Mouse (Mus musculus): ENCODE results near the gene Stat5a. TPM values are rescaled to one million over a fixed set of nuclear protein-coding genes. Genes with fewer than 3 reads are reported as not detected.

Stat5a gene
- polyA plus RNA-seq, 1 experiment from 2014 or later: 1.8 TPM

DNA sequence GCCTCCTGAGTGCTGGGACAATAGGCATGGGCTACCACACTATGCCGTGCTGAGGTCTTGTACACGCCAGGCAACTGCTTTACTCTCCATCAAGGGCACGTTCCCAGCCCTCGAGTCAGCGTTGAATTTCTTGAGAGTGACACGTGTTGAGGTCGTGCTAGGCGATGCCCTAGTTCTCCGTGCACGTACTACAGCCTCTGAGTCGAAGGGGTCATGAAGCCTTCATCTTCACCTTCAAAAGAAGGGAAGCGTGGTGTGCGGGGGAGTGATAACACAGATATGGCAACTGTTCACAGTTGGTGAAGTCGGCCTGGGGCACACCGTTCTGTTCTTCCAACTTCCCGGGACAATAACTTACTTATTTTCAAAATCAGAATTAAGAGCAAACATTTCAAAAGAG, 39.5 kb upstream of the Stat5a start:
- Histone ChIP-seq H3K9ac (ENCODE audit: low read depth, low read length) (no peak overlapping the region), H3K9me3 (ENCODE audit: control insufficient read depth, low read length) (no peaks in the 10 kb centered on the region), H3K27me3 (ENCODE audit: control insufficient read depth, insufficient read depth, low read length) (no peaks in the 10 kb centered on the region), H3K27ac (ENCODE audit: low read depth, low read length) (no peak overlapping the region), H3K36me3 (ENCODE audit: control insufficient read depth, insufficient read depth, low read length) (no peaks in the 10 kb centered on the region), H3K4me1 (replicated peaks; ENCODE audit: control insufficient read depth, insufficient read depth, low read length) (no peaks in the 10 kb centered on the region), H3K4me2 (replicated peaks; ENCODE audit: low read depth, low read length) (no peak overlapping the region), H3K4me3 (ENCODE audit: low read depth, low read length) (no peak overlapping the region)
- 94% methylated on average over 16 of the region's 16 CpGs for WGBS
- ATAC-seq (ENCODE audit: low FRiP score) (no peak), DNase-seq (ENCODE audit: low spot score) (no peak)

DNA sequence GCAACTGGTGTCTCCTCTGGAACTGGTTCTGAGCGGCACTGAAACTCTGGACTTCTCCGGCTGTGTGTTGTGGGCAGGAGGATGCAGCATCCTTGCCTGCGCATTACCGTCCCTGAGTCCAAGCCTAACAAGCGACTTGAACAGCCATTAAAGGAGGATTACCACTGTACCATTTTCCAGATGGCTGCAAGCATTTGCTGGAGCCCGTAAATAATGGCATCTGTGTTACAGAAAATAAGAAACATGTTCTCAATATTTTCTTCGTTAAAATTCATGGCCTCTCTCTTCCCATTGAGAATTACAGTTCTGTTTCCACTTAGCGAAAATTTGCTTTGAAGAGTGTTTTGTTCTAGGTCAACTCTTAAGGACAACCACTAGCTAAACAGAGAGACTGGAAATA, 39.1 kb upstream of the Stat5a start:
- H3K9me3 ChIP-seq (ENCODE audit: control insufficient read depth, low read length): no peaks in the 10 kb centered on the region
- no peak overlapping the region for H3K9ac ChIP-seq (ENCODE audit: low read depth, low read length)
- ATAC-seq (ENCODE audit: low FRiP score): no peak
- no peaks in the 10 kb centered on the region for H3K36me3 ChIP-seq (ENCODE audit: control insufficient read depth, insufficient read depth, low read length)
- H3K4me3 ChIP-seq (ENCODE audit: low read depth, low read length): no peak overlapping the region
- H3K4me1 ChIP-seq (replicated peaks; ENCODE audit: control insufficient read depth, insufficient read depth, low read length): no peaks in the 10 kb centered on the region
- no peak overlapping the region for H3K27ac ChIP-seq (ENCODE audit: low read depth, low read length)
- no peaks in the 10 kb centered on the region for H3K27me3 ChIP-seq (ENCODE audit: control insufficient read depth, insufficient read depth, low read length)
- 91% methylated on average over 8 of the region's 8 CpGs for WGBS
- DNase-seq (ENCODE audit: low spot score): no peak
- H3K4me2 ChIP-seq (replicated peaks; ENCODE audit: low read depth, low read length): no peak overlapping the region

GRCm38 (mm10) chr11:100821605-100822220, 37.4 kb upstream of the Stat5a start:
- DNase-seq (ENCODE audit: low spot score) (no peak), ATAC-seq (ENCODE audit: low FRiP score) (no peak)
- Histone ChIP-seq H3K27me3 (ENCODE audit: control insufficient read depth, insufficient read depth, low read length) (no peaks in the 10 kb centered on the region), H3K4me2 (replicated peaks; ENCODE audit: low read depth, low read length) (no peak overlapping the region), H3K9me3 (ENCODE audit: control insufficient read depth, low read length) (no peaks in the 10 kb centered on the region), H3K4me3 (ENCODE audit: low read depth, low read length) (no peak overlapping the region), H3K9ac (ENCODE audit: low read depth, low read length) (no peak overlapping the region), H3K4me1 (replicated peaks; ENCODE audit: control insufficient read depth, insufficient read depth, low read length) (no peaks in the 10 kb centered on the region), H3K36me3 (ENCODE audit: control insufficient read depth, insufficient read depth, low read length) (no peaks in the 10 kb centered on the region), H3K27ac (ENCODE audit: low read depth, low read length) (no peak overlapping the region)
- WGBS: 91% methylated on average over 13 of the region's 13 CpGs

GRCm38 (mm10) chr11:100822365-100822764, 36.8 kb upstream of the Stat5a start:
- Histone ChIP-seq H3K9ac (ENCODE audit: low read depth, low read length) (no peak overlapping the region), H3K27ac (ENCODE audit: low read depth, low read length) (no peak overlapping the region), H3K36me3 (ENCODE audit: control insufficient read depth, insufficient read depth, low read length) (no peaks in the 10 kb centered on the region), H3K9me3 (ENCODE audit: control insufficient read depth, low read length) (no peaks in the 10 kb centered on the region), H3K4me2 (replicated peaks; ENCODE audit: low read depth, low read length) (no peak overlapping the region), H3K4me3 (ENCODE audit: low read depth, low read length) (no peak overlapping the region), H3K27me3 (ENCODE audit: control insufficient read depth, insufficient read depth, low read length) (no peaks in the 10 kb centered on the region), H3K4me1 (replicated peaks; ENCODE audit: control insufficient read depth, insufficient read depth, low read length) (no peaks in the 10 kb centered on the region)
- ATAC-seq (ENCODE audit: low FRiP score): no peak
- no peak for DNase-seq (ENCODE audit: low spot score)
- 83% methylated on average over 12 of the region's 12 CpGs for WGBS

DNA sequence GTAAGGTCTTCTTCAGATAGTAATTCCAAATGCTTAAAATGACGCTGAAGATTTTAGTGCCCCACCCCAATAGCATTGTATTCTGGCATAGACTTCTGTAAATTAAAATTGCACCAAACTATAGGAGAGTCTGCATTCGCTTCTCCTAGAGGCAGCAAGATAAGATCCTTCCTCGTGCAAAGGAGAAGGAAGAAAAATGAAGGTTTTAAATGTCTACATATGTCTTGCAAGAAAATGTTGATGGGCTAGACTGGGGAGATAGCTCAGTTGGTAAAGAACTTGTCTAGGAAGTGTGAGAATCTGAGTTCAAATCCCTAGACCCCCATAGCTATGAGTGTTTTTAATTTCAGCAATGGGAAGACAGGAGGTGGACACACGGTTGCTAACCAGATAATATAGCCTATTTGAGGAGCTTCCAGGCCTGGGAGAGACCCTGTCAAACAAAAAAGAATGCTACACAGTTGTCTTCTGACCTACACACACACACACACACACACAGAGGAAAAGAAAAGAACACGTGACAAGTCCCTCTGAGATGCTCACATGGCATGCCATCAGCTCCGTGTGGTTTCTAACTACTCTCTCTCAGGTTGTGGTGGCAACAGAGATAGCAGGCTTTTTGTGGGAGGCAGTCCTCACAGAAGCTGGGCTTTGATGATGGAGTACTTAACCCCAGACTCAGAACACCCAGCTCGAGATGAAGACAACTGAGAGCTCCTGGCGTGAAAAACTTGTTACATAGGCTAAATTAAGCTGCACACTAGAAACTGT, 35.4 kb upstream of the Stat5a start:
- Histone ChIP-seq H3K27me3 (ENCODE audit: control insufficient read depth, insufficient read depth, low read length) (no peaks in the 10 kb centered on the region), H3K9ac (ENCODE audit: low read depth, low read length) (no peak overlapping the region), H3K27ac (ENCODE audit: low read depth, low read length) (no peak overlapping the region), H3K36me3 (ENCODE audit: control insufficient read depth, insufficient read depth, low read length) (no peaks in the 10 kb centered on the region), H3K4me2 (replicated peaks; ENCODE audit: low read depth, low read length) (no peak overlapping the region), H3K4me1 (replicated peaks; ENCODE audit: control insufficient read depth, insufficient read depth, low read length) (no peaks in the 10 kb centered on the region), H3K4me3 (ENCODE audit: low read depth, low read length) (no peak overlapping the region), H3K9me3 (ENCODE audit: control insufficient read depth, low read length) (no peaks in the 10 kb centered on the region)
- no peak for DNase-seq (ENCODE audit: low spot score)
- WGBS: 79% methylated on average over 8 of the region's 8 CpGs
- no peak for ATAC-seq (ENCODE audit: low FRiP score)

GRCm38 (mm10) chr11:100824496-100824895, 34.7 kb upstream of the Stat5a start:
- Histone ChIP-seq H3K4me3 (ENCODE audit: low read depth, low read length) (no peak overlapping the region), H3K9ac (ENCODE audit: low read depth, low read length) (no peak overlapping the region), H3K36me3 (ENCODE audit: control insufficient read depth, insufficient read depth, low read length) (no peaks in the 10 kb centered on the region), H3K4me2 (replicated peaks; ENCODE audit: low read depth, low read length) (no peak overlapping the region), H3K9me3 (ENCODE audit: control insufficient read depth, low read length) (no peaks in the 10 kb centered on the region), H3K4me1 (replicated peaks; ENCODE audit: control insufficient read depth, insufficient read depth, low read length) (no peaks in the 10 kb centered on the region), H3K27me3 (ENCODE audit: control insufficient read depth, insufficient read depth, low read length) (no peaks in the 10 kb centered on the region), H3K27ac (ENCODE audit: low read depth, low read length) (no peak overlapping the region)
- no peak for DNase-seq (ENCODE audit: low spot score)
- WGBS: 87% methylated on average over 7 of the region's 7 CpGs
- ATAC-seq (ENCODE audit: low FRiP score): no peak

DNA sequence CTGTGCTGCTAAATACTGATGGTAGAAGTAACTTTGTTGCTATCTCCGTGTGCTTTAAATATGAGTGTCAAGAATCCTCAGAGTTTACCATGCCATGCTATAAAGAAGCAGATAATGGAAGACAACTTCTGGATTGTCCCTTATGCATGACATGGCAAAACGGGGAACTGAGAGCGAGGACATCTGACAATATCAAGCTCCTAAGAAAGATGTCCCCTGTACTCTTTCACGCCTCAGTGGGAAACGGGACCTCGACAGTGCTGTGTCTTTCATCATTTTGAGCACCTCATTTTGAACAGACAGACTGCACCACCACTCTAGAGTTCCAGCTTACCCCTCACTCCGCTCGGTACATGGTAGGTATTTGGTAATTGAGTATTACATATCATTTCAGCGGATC, 33.7 kb upstream of the Stat5a start:
- Histone ChIP-seq H3K36me3 (ENCODE audit: control insufficient read depth, insufficient read depth, low read length) (no peaks in the 10 kb centered on the region), H3K9me3 (ENCODE audit: control insufficient read depth, low read length) (no peaks in the 10 kb centered on the region), H3K27me3 (ENCODE audit: control insufficient read depth, insufficient read depth, low read length) (no peaks in the 10 kb centered on the region), H3K4me3 (ENCODE audit: low read depth, low read length) (no peak overlapping the region), H3K27ac (ENCODE audit: low read depth, low read length) (no peak overlapping the region), H3K9ac (ENCODE audit: low read depth, low read length) (no peak overlapping the region), H3K4me2 (replicated peaks; ENCODE audit: low read depth, low read length) (no peak overlapping the region), H3K4me1 (replicated peaks; ENCODE audit: control insufficient read depth, insufficient read depth, low read length) (no peaks in the 10 kb centered on the region)
- ATAC-seq (ENCODE audit: low FRiP score): no peak
- WGBS: 86% methylated on average over 9 of the region's 9 CpGs
- DNase-seq (ENCODE audit: low spot score): no peak

DNA sequence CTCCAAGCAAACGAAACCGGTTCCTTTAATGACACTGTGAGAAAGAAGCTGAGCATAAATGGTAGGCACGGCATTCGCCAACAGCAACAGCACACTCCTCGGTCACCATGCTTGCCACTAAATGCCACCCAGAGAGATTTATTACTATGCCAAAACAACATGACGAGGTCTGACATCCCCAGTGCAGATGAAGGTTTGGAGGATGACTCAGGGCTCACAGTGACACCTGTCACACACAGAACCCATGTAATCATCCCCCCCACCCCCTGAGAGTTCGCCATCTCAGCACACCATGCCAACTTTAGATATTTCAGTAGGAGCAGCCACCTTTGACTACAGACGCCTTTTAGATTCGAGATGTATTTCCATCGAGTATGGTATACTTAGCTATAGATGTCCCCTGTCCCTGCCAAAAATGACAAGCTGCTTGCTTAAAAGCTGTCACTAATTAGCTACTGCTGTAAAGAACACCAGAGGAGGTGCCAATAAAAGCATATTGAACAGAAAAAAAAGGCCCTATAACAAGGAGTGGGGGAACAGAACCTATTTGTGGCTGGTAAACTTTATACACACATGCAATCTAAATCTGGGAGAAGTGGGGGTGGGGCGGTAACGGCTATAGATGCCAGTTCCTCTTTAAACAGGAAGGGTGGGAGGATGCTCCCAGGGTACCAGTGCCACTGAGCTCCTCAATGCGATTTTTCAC, 32.8 kb upstream of the Stat5a start:
- no peak overlapping the region for H3K4me2 ChIP-seq (replicated peaks; ENCODE audit: low read depth, low read length)
- H3K36me3 ChIP-seq (ENCODE audit: control insufficient read depth, insufficient read depth, low read length): no peaks in the 10 kb centered on the region
- H3K4me1 ChIP-seq (replicated peaks; ENCODE audit: control insufficient read depth, insufficient read depth, low read length): no peaks in the 10 kb centered on the region
- ATAC-seq (ENCODE audit: low FRiP score): no peak
- H3K9ac ChIP-seq (ENCODE audit: low read depth, low read length): no peak overlapping the region
- no peaks in the 10 kb centered on the region for H3K27me3 ChIP-seq (ENCODE audit: control insufficient read depth, insufficient read depth, low read length)
- H3K27ac ChIP-seq (ENCODE audit: low read depth, low read length): no peak overlapping the region
- WGBS: 90% methylated on average over 13 of the region's 13 CpGs
- no peaks in the 10 kb centered on the region for H3K9me3 ChIP-seq (ENCODE audit: control insufficient read depth, low read length)
- DNase-seq (ENCODE audit: low spot score): no peak
- H3K4me3 ChIP-seq (ENCODE audit: low read depth, low read length): no peak overlapping the region
